Mouse (Mus musculus) CD4-positive, CD25-positive, alpha-beta regulatory T cell, adult 9 weeks (primary cell): ENCODE results near the gene Ankrd24. TPM values are rescaled to one million over a fixed set of nuclear protein-coding genes. Genes with fewer than 3 reads are reported as not detected.

ENCODE experiments used
- polyA plus RNA-seq: library from polyadenylated mRNA; unstranded; fragments of 100-300 nt; shearing (Covaris generic); gene quantifications from one replicate; pipeline ENCODE4 v1.2.1, GENCODE M21; 2017

Gene Ankrd24
- 0.88 TPM for polyA plus RNA-seq

GRCm38 (mm10) chr10:81628390-81628789 is at the start of gene Ankrd24:
Gene Ankrd24, plus strand, starts transcription at chr10:81628540.

GRCm38 (mm10) chr10:81600738-81601203 is 27.6 kb upstream of the Ankrd24 start, which contains the start of gene Tle6:
Gene Tle6, minus strand, starts transcription at chr10:81601073.

GRCm38 (mm10) chr10:81605974-81606751 is 22.2 kb upstream of the Ankrd24 start, which contains the start of gene BC025920:
Gene BC025920, plus strand, starts transcription at chr10:81606270.

GRCm38 (mm10) chr10:81626994-81627835 is 1.1 kb upstream of the Ankrd24 start, which contains the start of gene Sirt6:
Gene Sirt6, minus strand, starts transcription at chr10:81627797.

GRCm38 (mm10) chr10:81648803-81649775 is 20.7 kb downstream of the Ankrd24 start, which contains the start of gene Gm10778:
Gene Gm10778, plus strand, starts transcription at chr10:81649059.

Other genes with a start within 250 kb of the Ankrd24 start
- 32.9 TPM for gene Dohh, start 244.1 kb upstream of the Ankrd24 start, polyA plus RNA-seq
- gene Gm48551, start 244.1 kb upstream of the Ankrd24 start, polyA plus RNA-seq, result 3.4 TPM
- 0.91 TPM for gene Gm48552, start 239.5 kb upstream of the Ankrd24 start, polyA plus RNA-seq
- gene Smim24, start 235.5 kb upstream of the Ankrd24 start, polyA plus RNA-seq, result 8.7 TPM
- gene Nfic, start 172.9 kb upstream of the Ankrd24 start, polyA plus RNA-seq, result 23.6 TPM
- 0.17 TPM for gene Celf5, start 145.8 kb upstream of the Ankrd24 start, polyA plus RNA-seq
- 133 TPM for gene Ncln, start 132.1 kb upstream of the Ankrd24 start, polyA plus RNA-seq
- 96.9 TPM for gene S1pr4, start 128.4 kb upstream of the Ankrd24 start, polyA plus RNA-seq
- 19.4 TPM for gene Gna15, start 104.3 kb upstream of the Ankrd24 start, polyA plus RNA-seq
- 7.0 TPM for gene Gna11, start 83.3 kb upstream of the Ankrd24 start, polyA plus RNA-seq
- 134 TPM for gene Aes, start 69.1 kb upstream of the Ankrd24 start, polyA plus RNA-seq
- gene Tle2, start 54.0 kb upstream of the Ankrd24 start, polyA plus RNA-seq, result 1.6 TPM
- 2.3 TPM for gene Tle6, start 27.5 kb upstream of the Ankrd24 start, polyA plus RNA-seq
- 3.6 TPM for gene BC025920, start 22.3 kb upstream of the Ankrd24 start, polyA plus RNA-seq
- gene Sirt6, start 743 bp upstream of the Ankrd24 start, polyA plus RNA-seq, result 25.2 TPM
- gene Gm10778, start 20.5 kb downstream of the Ankrd24 start, polyA plus RNA-seq, result 9.6 TPM
- 21.6 TPM for gene Zfp433, start 76.3 kb downstream of the Ankrd24 start, polyA plus RNA-seq
- 6.3 TPM for gene Gm3055, start 142.6 kb downstream of the Ankrd24 start, polyA plus RNA-seq
- gene Gm4767, start 183.6 kb downstream of the Ankrd24 start, polyA plus RNA-seq, result 6.8 TPM
- 15.3 TPM for gene Gm32687, start 235.4 kb downstream of the Ankrd24 start, polyA plus RNA-seq